Mouse (Mus musculus): ENCODE data around the gene Ap1ar. TPM values are rescaled to one million over a fixed set of nuclear protein-coding genes. Genes with fewer than 3 reads are reported as not detected.

Gene Ap1ar
- polyA plus RNA-seq, 1 experiment: 50.8 TPM

DNA sequence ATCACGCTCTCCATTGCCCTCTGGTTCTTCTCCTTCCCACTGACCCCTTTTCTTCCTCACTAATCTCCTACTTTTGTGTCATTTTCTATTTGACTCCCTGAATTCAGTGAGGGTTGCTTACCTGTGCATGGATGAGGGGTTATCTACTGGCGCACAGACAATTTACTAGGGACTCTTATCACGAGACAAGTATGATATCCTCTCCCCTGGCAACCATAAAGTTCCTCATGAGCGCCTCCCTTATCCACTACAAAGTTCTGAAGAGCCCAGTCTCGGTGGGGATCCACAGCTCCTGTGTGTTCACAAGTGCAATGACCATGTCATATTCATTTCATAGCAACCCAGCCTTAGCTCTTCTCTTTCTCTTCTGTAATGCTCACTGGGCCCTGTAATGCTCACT, 12.6 kb upstream of the Ap1ar start:
- H3K27ac ChIP-seq (ENCODE audit: control insufficient read depth, insufficient read depth, low read depth, low read length, poor library complexity): no peak overlapping the region
- TF ChIP-seq CTCF (IDR thresholded peaks at IDR 0.05; ENCODE audit: control insufficient read depth, insufficient read depth, low read length): no peak
- no peak for TF ChIP-seq POLR2A (IDR thresholded peaks at IDR 0.05; ENCODE audit: borderline replicate concordance, control insufficient read depth, low read depth, low read length)
- no peak overlapping the region for H3K4me3 ChIP-seq (replicated peaks; ENCODE audit: control insufficient read depth, low read depth, low read length)
- WGBS: 62% methylated on average over 5 of the region's 5 CpGs
- no peaks in the 10 kb centered on the region for H3K4me1 ChIP-seq (ENCODE audit: control insufficient read depth, insufficient read depth, low read length)

DNA sequence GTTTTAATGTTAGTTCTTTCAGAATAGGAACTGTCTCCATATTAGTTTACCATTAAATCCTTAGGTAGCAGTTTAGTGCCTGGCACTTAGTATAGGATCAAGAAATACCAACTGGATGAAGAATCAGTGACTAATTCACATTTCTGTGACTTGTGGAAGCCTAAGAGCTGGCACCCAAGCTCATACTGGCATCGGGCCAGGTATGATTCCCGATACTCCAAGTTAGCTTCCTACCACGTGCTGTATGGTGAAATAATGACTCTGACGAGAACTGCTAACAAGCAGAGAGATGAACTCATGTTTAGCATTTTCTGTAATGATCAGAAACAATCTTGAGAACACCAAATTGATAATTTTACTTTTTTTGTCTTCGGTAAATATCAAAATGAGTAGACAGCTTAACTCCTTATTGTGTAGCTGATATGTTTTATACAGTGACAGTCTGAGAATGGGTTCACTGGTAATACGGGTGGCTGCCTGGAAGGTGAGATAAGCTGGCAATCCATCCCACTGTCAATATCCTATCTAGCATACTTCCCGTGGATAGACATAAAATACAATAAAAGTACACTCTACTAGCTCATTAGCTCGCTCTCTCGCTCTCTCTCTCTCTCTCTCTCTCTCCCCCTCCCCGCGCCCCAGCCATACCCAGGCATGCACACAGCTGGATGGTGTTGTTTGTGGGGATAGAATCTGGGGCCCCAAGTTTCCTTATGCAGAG, 10.9 kb upstream of the Ap1ar start:
- TF ChIP-seq POLR2A (IDR thresholded peaks at IDR 0.05; ENCODE audit: borderline replicate concordance, control insufficient read depth, low read depth, low read length) (no peak), CTCF (IDR thresholded peaks at IDR 0.05; ENCODE audit: control insufficient read depth, insufficient read depth, low read length) (no peak)
- Histone ChIP-seq H3K4me1 (ENCODE audit: control insufficient read depth, insufficient read depth, low read length) (no peaks in the 10 kb centered on the region), H3K27ac (ENCODE audit: control insufficient read depth, insufficient read depth, low read depth, low read length, poor library complexity) (no peak overlapping the region; the same call in 1 of the 2 replicates), H3K4me3 (replicated peaks; ENCODE audit: control insufficient read depth, low read depth, low read length) (no peak overlapping the region)
- WGBS: 68% methylated on average over 11 of the region's 11 CpGs

DNA sequence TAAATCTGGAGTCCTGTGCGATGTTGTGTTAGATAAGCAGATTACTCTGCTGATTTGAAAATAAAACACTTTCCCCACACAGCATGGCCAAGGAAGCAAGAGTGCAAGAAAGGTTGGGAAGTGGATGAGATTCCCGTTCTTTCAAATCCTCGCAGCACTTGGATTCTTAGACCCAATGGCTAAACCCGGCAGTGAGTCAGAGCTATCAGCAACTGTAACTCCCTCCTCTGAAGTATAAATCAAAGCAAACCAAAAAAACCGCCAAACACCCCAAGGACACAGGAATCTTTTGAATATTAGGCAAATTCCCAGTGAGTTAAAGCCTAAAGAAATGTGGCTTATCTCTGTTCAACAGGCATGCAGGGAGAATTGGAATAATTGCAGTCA, 6.6 kb upstream of the Ap1ar start:
- H3K4me3 ChIP-seq (replicated peaks; ENCODE audit: control insufficient read depth, low read depth, low read length): no peak overlapping the region
- TF ChIP-seq CTCF (IDR thresholded peaks at IDR 0.05; ENCODE audit: control insufficient read depth, insufficient read depth, low read length) (no peak), POLR2A (IDR thresholded peaks at IDR 0.05; ENCODE audit: borderline replicate concordance, control insufficient read depth, low read depth, low read length) (no peak)
- H3K27ac ChIP-seq (ENCODE audit: control insufficient read depth, insufficient read depth, low read depth, low read length, poor library complexity): no peak overlapping the region
- no peaks in the 10 kb centered on the region; the same call in 1 of the 2 replicates for H3K4me1 ChIP-seq (ENCODE audit: control insufficient read depth, insufficient read depth, low read length)
- WGBS: 86% methylated on average over 5 of the region's 5 CpGs

DNA sequence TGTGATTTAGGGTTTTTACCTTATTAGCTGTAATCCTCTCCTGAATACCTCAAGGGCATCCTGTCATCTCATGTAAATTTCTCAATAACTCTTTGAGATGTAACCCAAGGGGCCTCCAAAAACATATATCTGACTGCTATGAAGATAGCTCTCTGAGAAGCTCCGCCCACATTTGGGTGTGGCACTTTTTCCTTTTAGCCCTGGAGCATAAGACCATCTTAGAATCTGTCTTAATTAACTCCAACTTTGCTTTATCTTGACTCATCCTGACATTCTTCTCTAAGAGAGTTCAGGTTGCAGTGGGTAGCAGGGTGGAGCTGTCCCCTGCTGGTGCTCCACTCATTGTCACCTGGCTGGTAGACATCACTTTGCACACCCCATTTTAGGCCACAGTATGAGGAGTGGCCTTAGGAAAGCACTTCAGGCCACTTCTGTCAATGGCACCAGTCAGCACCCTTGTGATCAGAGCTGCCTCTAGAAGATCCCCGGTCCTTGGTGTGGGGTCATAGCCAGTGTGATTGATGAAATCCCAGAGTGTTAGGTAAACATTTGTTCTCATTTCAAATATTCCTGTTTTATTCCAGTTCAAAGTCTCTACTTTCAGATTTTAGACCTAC, 6.1 kb upstream of the Ap1ar start:
- Histone ChIP-seq H3K4me3 (replicated peaks; ENCODE audit: control insufficient read depth, low read depth, low read length) (no peak overlapping the region), H3K27ac (ENCODE audit: control insufficient read depth, insufficient read depth, low read depth, low read length, poor library complexity) (no peak overlapping the region), H3K4me1 (ENCODE audit: control insufficient read depth, insufficient read depth, low read length) (no peaks in the 10 kb centered on the region; the same call in 1 of the 2 replicates)
- TF ChIP-seq POLR2A (IDR thresholded peaks at IDR 0.05; ENCODE audit: borderline replicate concordance, control insufficient read depth, low read depth, low read length): no peak
- WGBS: 81% methylated on average over 2 of the region's 2 CpGs

DNA sequence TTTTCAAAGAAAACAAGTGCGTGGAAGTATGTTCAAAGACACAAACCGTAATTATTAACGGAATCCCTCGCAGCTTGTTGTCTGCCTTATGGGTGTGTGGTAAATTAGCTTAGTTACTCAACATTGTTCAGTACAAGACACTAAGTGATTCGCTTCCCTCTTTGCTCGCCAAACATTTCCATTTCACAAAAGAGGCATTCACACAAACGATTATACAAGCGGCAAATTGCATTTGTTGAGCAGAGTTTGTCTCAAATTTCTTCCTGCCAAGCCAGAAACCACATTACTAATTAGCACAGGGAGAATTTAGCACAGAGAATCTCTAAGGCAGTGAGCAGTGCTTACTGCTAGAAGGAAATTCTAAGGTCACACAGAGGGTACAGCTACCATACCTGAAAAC, 4.6 kb upstream of the Ap1ar start:
- Histone ChIP-seq H3K4me1 (ENCODE audit: control insufficient read depth, insufficient read depth, low read length) (no peaks in the 10 kb centered on the region; the same call in 1 of the 2 replicates), H3K4me3 (replicated peaks; ENCODE audit: control insufficient read depth, low read depth, low read length) (no peak overlapping the region), H3K27ac (ENCODE audit: control insufficient read depth, insufficient read depth, low read depth, low read length, poor library complexity) (no peak overlapping the region)
- WGBS: 73% methylated on average over 8 of the region's 8 CpGs
- no peak for TF ChIP-seq CTCF (IDR thresholded peaks at IDR 0.05; ENCODE audit: control insufficient read depth, insufficient read depth, low read length)
- TF ChIP-seq POLR2A (IDR thresholded peaks at IDR 0.05; ENCODE audit: borderline replicate concordance, control insufficient read depth, low read depth, low read length): no peak

DNA sequence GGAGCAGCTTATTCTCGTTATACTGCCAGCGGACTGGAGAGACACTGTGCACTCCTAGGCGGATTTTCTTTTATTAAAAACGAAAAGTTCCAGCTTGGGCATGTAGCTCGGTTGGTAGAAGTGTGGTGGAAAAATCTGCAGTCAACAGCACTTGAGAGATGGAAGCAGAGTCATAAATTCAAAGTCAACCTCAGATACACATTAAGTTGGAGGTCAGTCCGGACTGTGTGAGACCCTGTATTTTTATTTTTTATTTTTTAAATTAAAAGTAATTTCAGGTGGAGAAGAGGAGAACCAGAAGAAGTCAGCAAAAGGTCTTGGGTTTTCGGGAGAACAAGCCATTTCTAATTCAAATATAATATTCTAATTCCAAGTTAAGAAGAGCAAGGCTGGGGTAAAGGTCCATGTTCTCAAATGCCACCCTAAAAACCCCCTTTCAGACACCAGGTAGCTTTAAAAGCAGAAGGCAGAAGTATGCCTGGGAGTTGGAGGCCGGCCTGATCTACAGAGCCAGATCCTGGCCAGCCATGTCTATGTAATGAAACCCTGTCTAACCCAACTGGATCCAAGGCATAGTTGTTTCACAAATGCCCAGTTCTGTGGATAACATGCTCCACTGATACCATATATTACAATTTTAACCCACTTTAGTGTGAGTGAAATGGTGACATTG, 785 bp upstream of the Ap1ar start:
- WGBS: 23% methylated on average over 8 of the region's 8 CpGs
- Histone ChIP-seq H3K4me3 (replicated peaks; ENCODE audit: control insufficient read depth, low read depth, low read length) (peak overlapping the region; percentile 82), H3K27ac (ENCODE audit: control insufficient read depth, insufficient read depth, low read depth, low read length, poor library complexity) (peak overlapping the region; percentile 94; the same call in 1 of the 2 replicates), H3K4me1 (ENCODE audit: control insufficient read depth, insufficient read depth, low read length) (no peaks in the 10 kb centered on the region; the same call in 1 of the 2 replicates)
- no peak for TF ChIP-seq POLR2A (IDR thresholded peaks at IDR 0.05; ENCODE audit: borderline replicate concordance, control insufficient read depth, low read depth, low read length)
- TF ChIP-seq CTCF (IDR thresholded peaks at IDR 0.05; ENCODE audit: control insufficient read depth, insufficient read depth, low read length): no peak

DNA sequence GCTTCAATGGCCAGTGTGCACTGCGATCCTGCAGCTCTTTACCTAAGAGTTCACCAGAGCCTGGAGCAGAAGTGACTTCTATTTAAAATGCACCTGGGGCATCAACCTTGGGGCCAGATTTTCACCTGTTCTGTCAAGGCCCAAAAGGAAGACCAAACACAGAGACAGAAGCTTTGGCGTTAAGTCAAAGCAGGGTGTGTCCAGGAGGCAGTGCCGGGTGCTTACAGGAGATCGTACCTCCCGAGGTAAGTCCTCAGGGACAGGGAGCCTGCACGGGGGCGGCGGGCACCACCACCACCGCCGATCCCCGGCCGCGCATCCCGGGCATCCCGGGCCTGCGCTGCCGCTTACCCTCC, 547 bp downstream of the Ap1ar start:
- Histone ChIP-seq H3K4me1 (ENCODE audit: control insufficient read depth, insufficient read depth, low read length) (no peaks in the 10 kb centered on the region; the same call in 1 of the 2 replicates), H3K4me3 (replicated peaks; ENCODE audit: control insufficient read depth, low read depth, low read length) (peak overlapping the region; percentile 64), H3K27ac (ENCODE audit: control insufficient read depth, insufficient read depth, low read depth, low read length, poor library complexity) (peak overlapping the region; percentile 94)
- TF ChIP-seq CTCF (IDR thresholded peaks at IDR 0.05; ENCODE audit: control insufficient read depth, insufficient read depth, low read length) (no peak), POLR2A (IDR thresholded peaks at IDR 0.05; ENCODE audit: borderline replicate concordance, control insufficient read depth, low read depth, low read length) (no peak)
- under 1% methylated on average over 17 of the region's 17 CpGs for WGBS

DNA sequence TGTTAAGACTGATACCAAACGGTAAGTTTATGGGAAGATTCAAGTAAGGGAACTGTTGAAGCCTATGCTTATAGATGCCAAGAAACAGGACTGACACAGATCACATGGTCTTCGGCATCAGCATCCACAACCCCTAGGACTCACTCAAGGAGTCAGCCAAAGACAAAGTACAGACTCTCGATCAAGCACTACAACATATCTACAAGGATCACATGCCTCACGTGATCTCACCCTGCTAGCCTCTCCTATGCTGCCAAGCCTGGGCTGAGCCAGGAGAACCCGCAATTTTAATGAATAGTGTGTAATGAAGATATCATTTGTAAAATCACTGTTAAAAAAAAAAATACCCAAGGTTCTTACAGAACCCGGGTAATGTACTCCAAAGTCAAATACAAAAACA, 1.7 kb downstream of the Ap1ar start:
- peak overlapping the region; percentile 7 for H3K4me3 ChIP-seq (replicated peaks; ENCODE audit: control insufficient read depth, low read depth, low read length)
- TF ChIP-seq CTCF (IDR thresholded peaks at IDR 0.05; ENCODE audit: control insufficient read depth, insufficient read depth, low read length): no peak

More for the DNA sequence above, 1.7 kb downstream of the Ap1ar start:
- WGBS: 57% methylated on average over 6 of the region's 6 CpGs
- no peak overlapping the region for H3K27ac ChIP-seq (ENCODE audit: control insufficient read depth, insufficient read depth, low read depth, low read length, poor library complexity)
- no peaks in the 10 kb centered on the region; the same call in 1 of the 2 replicates for H3K4me1 ChIP-seq (ENCODE audit: control insufficient read depth, insufficient read depth, low read length)

Measured in bone marrow, adult 2 months (tissue).